Mouse (Mus musculus): ENCODE results near the gene Scn3a. TPM values are rescaled to one million over a fixed set of nuclear protein-coding genes. Genes with fewer than 3 reads are reported as not detected.

Gene Scn3a
- polyA plus RNA-seq (2012; rRNA removed), result 0.25 and 0.35 TPM in 2 replicates

- WGBS, result 26% methylated on average over 16 of the region's 16 CpGs
- DNase-seq (ENCODE audit: low read depth, low spot score), result no peak
These were observed at the start of gene Scn3a for GRCm38 (mm10) chr2:65566793-65567787. Scn3a (minus strand) TSS chr2:65567627.

GRCm38 (mm10) chr2:65611887-65612286 is 44.5 kb upstream of the Scn3a start:
- no peak for DNase-seq (ENCODE audit: low read depth, low spot score)
- WGBS, result 78% methylated on average over 4 of the region's 4 CpGs

- DNase-seq (ENCODE audit: low read depth, low spot score), result no peak
These were observed 40.4 kb upstream of the Scn3a start for GRCm38 (mm10) chr2:65607813-65608212.

- no peak for DNase-seq (ENCODE audit: low read depth, low spot score)
- 72% methylated on average over 5 of the region's 5 CpGs for WGBS
These were observed 20.3 kb upstream of the Scn3a start for GRCm38 (mm10) chr2:65587679-65588078.

GRCm38 (mm10) chr2:65567925-65568324 is 498 bp upstream of the Scn3a start:
- 86% methylated on average over 4 of the region's 4 CpGs for WGBS
- DNase-seq (ENCODE audit: low read depth, low spot score), result no peak

GRCm38 (mm10) chr2:65563898-65564297 is 3.5 kb downstream of the Scn3a start:
- WGBS, result 42% methylated on average over 4 of the region's 4 CpGs
- no peak for DNase-seq (ENCODE audit: low read depth, low spot score)

- 17% methylated on average over 3 of the region's 3 CpGs for WGBS
- DNase-seq (ENCODE audit: low read depth, low spot score), result no peak
These were observed 9.7 kb downstream of the Scn3a start for GRCm38 (mm10) chr2:65557719-65558118.

- WGBS, result 54% methylated on average over 7 of the region's 7 CpGs
- no peak for DNase-seq (ENCODE audit: low read depth, low spot score)
These were observed 12.8 kb downstream of the Scn3a start for GRCm38 (mm10) chr2:65554662-65555061.

- DNase-seq (ENCODE audit: low read depth, low spot score), result no peak
- WGBS, result 45% methylated on average over 3 of the region's 3 CpGs
These were observed 14.0 kb downstream of the Scn3a start for GRCm38 (mm10) chr2:65553473-65553872.

GRCm38 (mm10) chr2:65552727-65553126 is 14.7 kb downstream of the Scn3a start:
- WGBS, result 53% methylated on average over 3 of the region's 3 CpGs
- DNase-seq (ENCODE audit: low read depth, low spot score), result no peak

GRCm38 (mm10) chr2:65552222-65552621 is 15.2 kb downstream of the Scn3a start:
- 57% methylated on average over 5 of the region's 5 CpGs for WGBS
- no peak for DNase-seq (ENCODE audit: low read depth, low spot score)

GRCm38 (mm10) chr2:65551736-65552135 is 15.7 kb downstream of the Scn3a start:
- no peak for DNase-seq (ENCODE audit: low read depth, low spot score)
- 35% methylated on average over 2 of the region's 2 CpGs for WGBS

- 89% methylated on average over 3 of the region's 3 CpGs for WGBS
- DNase-seq (ENCODE audit: low read depth, low spot score), result no peak
These were observed 16.9 kb downstream of the Scn3a start for GRCm38 (mm10) chr2:65550564-65550963.

GRCm38 (mm10) chr2:65548665-65549064 is 18.8 kb downstream of the Scn3a start:
- WGBS, result 84% methylated on average over 6 of the region's 6 CpGs
- DNase-seq (ENCODE audit: low read depth, low spot score), result no peak

GRCm38 (mm10) chr2:65547341-65547740 is 20.1 kb downstream of the Scn3a start:
- WGBS, result 52% methylated on average over 4 of the region's 4 CpGs
- no peak for DNase-seq (ENCODE audit: low read depth, low spot score)

GRCm38 (mm10) chr2:65542906-65543592 is 24.4 kb downstream of the Scn3a start:
- DNase-seq (ENCODE audit: low read depth, low spot score), result no peak
- WGBS, result 46% methylated on average over 10 of the region's 10 CpGs

GRCm38 (mm10) chr2:65541781-65542180 is 25.6 kb downstream of the Scn3a start:
- DNase-seq (ENCODE audit: low read depth, low spot score), result no peak

GRCm38 (mm10) chr2:65538436-65538835 is 29.0 kb downstream of the Scn3a start:
- DNase-seq (ENCODE audit: low read depth, low spot score), result no peak
- WGBS, result 53% methylated on average over 5 of the region's 5 CpGs

More at GRCm38 (mm10) chr2:65541781-65542180, 25.6 kb downstream of the Scn3a start:
- WGBS, result 59% methylated on average over 1 of the region's 1 CpGs

- 46% methylated on average over 10 of the region's 10 CpGs for WGBS
These were observed 35.1 kb downstream of the Scn3a start for GRCm38 (mm10) chr2:65532127-65532854.

GRCm38 (mm10) chr2:65529148-65529547 is 38.3 kb downstream of the Scn3a start:
- 44% methylated on average over 5 of the region's 5 CpGs for WGBS
- DNase-seq (ENCODE audit: low read depth, low spot score), result no peak

More at GRCm38 (mm10) chr2:65532127-65532854, 35.1 kb downstream of the Scn3a start:
- DNase-seq (ENCODE audit: low read depth, low spot score), result no peak
